Mouse (Mus musculus) stomach, embryonic 14.5 days (tissue): ENCODE data around the gene Inpp5f. TPM values are rescaled to one million over a fixed set of nuclear protein-coding genes. Genes with fewer than 3 reads are reported as not detected.
A peak's percentile ranks its signal among the peaks of the same experiment; 100 is the strongest.
"Not testable (repeated sequence)": the region's sequence is repeated elsewhere in the genome, so short reads cannot be mapped to it uniquely, and the experiment has no call there.

Source experiments
- ATAC-seq: fragments of 200-750 bp; cut with Nextera tagmentation; 2 replicates; pipeline ENCODE4 v1.8.0; 2017; ENCODE audit warnings: low read depth, moderate TSS enrichment; ENCODE audit not compliant: insufficient number of reproducible peaks, insufficient read depth, low FRiP score
- H3K27ac ChIP-seq: fragments of 300-500 bp; sonication (generic); 2 replicates; pipeline ENCODE4 v1.5.1; 2014; ENCODE audit warnings: mild to moderate bottlenecking, low read length, moderate library complexity, mixed read lengths
- H3K27me3 ChIP-seq: fragments of 300-500 bp; sonication (generic); 2 replicates; pipeline ENCODE4 v1.6.1; 2014; ENCODE audit warnings: low read length, control low read depth, mixed read lengths; ENCODE audit not compliant: control insufficient read depth, insufficient read depth
- H3K36me3 ChIP-seq: fragments of 300-500 bp; sonication (generic); 2 replicates; pipeline ENCODE4 v1.6.1; 2014; ENCODE audit warnings: mild to moderate bottlenecking, control low read depth, low read length, moderate library complexity, mixed read lengths; ENCODE audit not compliant: control insufficient read depth, insufficient read depth
- H3K4me1 ChIP-seq: fragments of 300-500 bp; sonication (generic); 2 replicates; pipeline ENCODE4 v1.6.1; 2014; ENCODE audit warnings: low read length, control low read depth, mixed read lengths; ENCODE audit not compliant: control insufficient read depth, insufficient read depth
- H3K4me2 ChIP-seq: fragments of 300-500 bp; sonication (generic); replicated peaks from 2 replicates; pipeline ENCODE4 v1.6.1; 2014; ENCODE audit warnings: low read depth, low read length, control low read depth
- H3K4me3 ChIP-seq: fragments of 300-500 bp; sonication (generic); 2 replicates; pipeline ENCODE4 v1.5.1; 2014; ENCODE audit warnings: low read depth, low read length, control low read depth
- H3K9ac ChIP-seq: fragments of 300-500 bp; sonication (generic); replicated peaks from 2 replicates; pipeline ENCODE4 v1.6.1; 2014; ENCODE audit warnings: low read depth, mild to moderate bottlenecking, control low read depth, low read length, moderate library complexity, mixed read lengths
- H3K9me3 ChIP-seq: fragments of 300-500 bp; sonication (generic); 2 replicates; pipeline ENCODE4 v1.6.1; 2016; ENCODE audit warnings: low read depth, low read length, control low read depth; ENCODE audit not compliant: control insufficient read depth
- WGBS: fragments of 180-500 bp; shearing (Covaris S2); extraction: QIAGEN DNeasy Blood & Tissue Kit; methylation state at CpG from one replicate; pipeline ENCODE4 v1.1.7; 2014; 5-methylcytosine and 5-hydroxymethylcytosine counted together
- polyA plus RNA-seq: library from polyadenylated mRNA; unstranded; fragments of >200 nt; fragmentation: Nextera tagmentation; extraction: Ambion mirVana; gene quantifications from 2 replicates; pipeline ENCODE4 v1.2.1, GENCODE M21; 2014

Inpp5f gene
- polyA plus RNA-seq, 1 experiment from 2014 or later = 33.9 TPM

- no peak for ATAC-seq
- 86% methylated on average over 8 of the region's 8 CpGs for WGBS
- peaks cover 24% of the 10 kb centered on the region for H3K36me3 ChIP-seq
Measured at GRCm38 (mm10) chr7:128689347-128689746, 78.2 kb downstream of the Inpp5f start.

DNA sequence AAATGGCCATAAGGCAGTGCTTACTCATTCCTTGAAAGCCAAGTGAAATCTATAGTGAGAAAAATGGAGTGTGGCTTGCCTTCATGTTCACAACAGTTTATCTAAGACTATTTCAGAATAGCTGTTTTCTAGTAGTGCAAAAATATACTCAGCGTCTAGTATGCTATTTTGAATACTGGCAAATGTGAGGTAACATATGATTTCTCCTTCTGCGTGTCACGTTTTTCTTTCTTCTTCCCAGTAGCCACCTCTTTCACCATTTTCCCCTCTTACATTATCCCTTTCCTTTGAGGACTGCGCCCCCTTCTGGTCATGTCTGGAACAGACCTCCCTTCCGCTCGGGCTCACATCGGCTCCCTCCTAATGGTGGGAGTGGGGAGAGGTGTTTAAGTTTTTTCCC, 78.9 kb downstream of the Inpp5f start:
- ATAC-seq = peak; percentile 64; the same call in 1 of the 2 replicates
- Histone ChIP-seq H3K9me3 (peaks cover 12% of the 10 kb centered on the region; the same call in 1 of the 2 replicates), H3K27me3 (no peaks in the 10 kb centered on the region), H3K36me3 (peaks cover 31% of the 10 kb centered on the region), H3K4me3 (no peak overlapping the region), H3K27ac (no peak overlapping the region), H3K4me1 (no peaks in the 10 kb centered on the region), H3K9ac (no peak overlapping the region), H3K4me2 (no peak overlapping the region)
- 19% methylated on average over 7 of the region's 7 CpGs for WGBS

More at GRCm38 (mm10) chr7:128689347-128689746, 78.2 kb downstream of the Inpp5f start:
- Histone ChIP-seq H3K9me3 (peaks cover 12% of the 10 kb centered on the region; the same call in 1 of the 2 replicates), H3K27ac (no peak overlapping the region), H3K4me1 (no peaks in the 10 kb centered on the region), H3K9ac (no peak overlapping the region), H3K27me3 (no peaks in the 10 kb centered on the region), H3K4me2 (no peak overlapping the region), H3K4me3 (no peak overlapping the region)

DNA sequence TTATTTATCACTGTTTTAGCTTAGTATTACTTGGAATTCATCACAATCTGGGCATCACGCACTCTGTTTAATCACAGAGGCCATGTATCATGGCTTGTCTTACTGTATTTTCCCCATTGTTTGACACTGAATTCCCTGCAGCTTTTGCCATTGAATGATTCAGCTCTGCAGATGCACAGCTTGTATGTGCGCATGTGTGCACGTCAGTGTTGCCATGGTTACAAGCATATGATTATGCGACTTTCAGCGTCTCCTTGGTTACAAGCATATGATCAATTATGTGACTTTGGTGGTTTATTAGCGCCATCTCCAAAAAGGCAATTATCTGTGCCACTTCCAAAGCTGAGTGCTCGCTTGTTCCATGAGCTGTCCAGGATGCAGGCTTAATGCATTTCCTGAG, 79.7 kb downstream of the Inpp5f start:
- no peak overlapping the region for H3K27ac ChIP-seq
- no peaks in the 10 kb centered on the region for H3K4me1 ChIP-seq
- 69% methylated on average over 7 of the region's 7 CpGs for WGBS
- H3K4me2 ChIP-seq = no peak overlapping the region
- H3K27me3 ChIP-seq = no peaks in the 10 kb centered on the region
- H3K36me3 ChIP-seq = peaks cover 30% of the 10 kb centered on the region
- H3K9ac ChIP-seq = no peak overlapping the region
- H3K9me3 ChIP-seq = peaks cover 12% of the 10 kb centered on the region; the same call in 1 of the 2 replicates
- ATAC-seq = no peak
- H3K4me3 ChIP-seq = no peak overlapping the region

GRCm38 (mm10) chr7:128692163-128692562, 81.0 kb downstream of the Inpp5f start:
- ATAC-seq = no peak
- peaks cover 12% of the 10 kb centered on the region; the same call in 1 of the 2 replicates for H3K9me3 ChIP-seq
- H3K27ac ChIP-seq = no peak overlapping the region
- H3K4me1 ChIP-seq = no peaks in the 10 kb centered on the region
- H3K4me2 ChIP-seq = no peak overlapping the region
- H3K4me3 ChIP-seq = no peak overlapping the region
- no peaks in the 10 kb centered on the region for H3K27me3 ChIP-seq
- H3K36me3 ChIP-seq = peaks cover 36% of the 10 kb centered on the region
- H3K9ac ChIP-seq = no peak overlapping the region
- WGBS = 87% methylated on average over 7 of the region's 7 CpGs

GRCm38 (mm10) chr7:128694848-128695247, 83.7 kb downstream of the Inpp5f start:
- no peaks in the 10 kb centered on the region for H3K27me3 ChIP-seq
- H3K4me2 ChIP-seq = no peak overlapping the region
- no peak overlapping the region for H3K9ac ChIP-seq
- no peaks in the 10 kb centered on the region for H3K9me3 ChIP-seq
- no peak overlapping the region for H3K4me3 ChIP-seq
- WGBS = 87% methylated on average over 10 of the region's 10 CpGs
- ATAC-seq = no peak
- H3K4me1 ChIP-seq = no peaks in the 10 kb centered on the region
- no peak overlapping the region for H3K27ac ChIP-seq
- H3K36me3 ChIP-seq = peaks cover 52% of the 10 kb centered on the region

GRCm38 (mm10) chr7:128699959-128700358, 88.8 kb downstream of the Inpp5f start:
- 80% methylated on average over 6 of the region's 6 CpGs for WGBS
- H3K27ac ChIP-seq, H3K9me3 ChIP-seq, H3K9ac ChIP-seq, H3K27me3 ChIP-seq, H3K4me3 ChIP-seq, ATAC-seq, H3K4me1 ChIP-seq, H3K4me2 ChIP-seq: not testable (repeated sequence)
- H3K36me3 ChIP-seq = peaks cover 62% of the 10 kb centered on the region

GRCm38 (mm10) chr7:128705735-128706134, 94.6 kb downstream of the Inpp5f start:
- H3K27me3 ChIP-seq = no peaks in the 10 kb centered on the region
- peak; percentile 75; the same call in 1 of the 2 replicates for ATAC-seq

DNA sequence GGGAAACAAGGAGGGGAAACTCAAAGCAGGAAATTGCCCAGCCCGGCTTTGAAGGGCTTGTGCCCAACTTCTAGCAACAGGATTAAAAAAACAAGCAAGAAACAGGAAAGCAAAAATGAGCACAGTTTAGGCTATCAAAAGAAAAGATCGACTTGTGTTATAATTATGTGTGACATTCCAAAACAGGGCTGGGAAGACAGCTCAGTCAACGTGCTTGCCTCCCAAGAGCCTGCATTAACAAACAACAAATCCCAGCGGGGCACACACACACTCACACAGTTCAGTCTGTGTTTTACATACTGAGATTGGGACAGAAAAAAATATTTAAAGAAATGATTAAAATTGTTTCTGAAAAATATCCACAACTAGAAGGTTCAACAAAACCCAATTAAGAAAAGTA, 106.9 kb downstream of the Inpp5f start:
- Histone ChIP-seq H3K9ac (no peak overlapping the region), H3K4me1 (no peaks in the 10 kb centered on the region), H3K27ac (no peak overlapping the region), H3K4me3 (no peak overlapping the region), H3K9me3 (no peaks in the 10 kb centered on the region), H3K4me2 (no peak overlapping the region), H3K36me3 (peaks cover 58% of the 10 kb centered on the region), H3K27me3 (no peaks in the 10 kb centered on the region)
- 76% methylated on average over 4 of the region's 4 CpGs for WGBS
- ATAC-seq = no peak

More at GRCm38 (mm10) chr7:128705735-128706134, 94.6 kb downstream of the Inpp5f start:
- WGBS = 27% methylated on average over 4 of the region's 4 CpGs
- Histone ChIP-seq H3K36me3 (peaks cover 81% of the 10 kb centered on the region), H3K27ac (no peak overlapping the region), H3K9ac (no peak overlapping the region), H3K9me3 (no peaks in the 10 kb centered on the region), H3K4me3 (no peak overlapping the region), H3K4me1 (no peaks in the 10 kb centered on the region), H3K4me2 (no peak overlapping the region)

DNA sequence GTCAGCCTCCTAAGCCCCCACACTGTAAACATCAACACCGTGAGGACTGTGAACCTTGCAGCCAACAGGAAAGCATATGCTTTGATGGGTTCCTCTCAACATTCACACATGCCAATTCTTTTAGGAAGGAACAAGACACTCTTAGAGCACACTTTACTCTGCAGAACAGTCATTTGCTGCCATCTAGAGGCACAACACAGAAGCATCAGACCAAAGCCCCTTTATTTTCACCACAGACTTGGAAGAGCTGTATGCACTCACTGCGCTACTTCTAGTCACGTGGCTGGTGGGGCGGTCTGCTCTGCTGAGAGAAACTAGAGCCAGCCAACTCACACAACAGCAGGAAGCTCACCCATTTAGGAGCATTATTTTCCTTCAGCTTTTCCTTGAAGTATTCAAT, 113.6 kb downstream of the Inpp5f start:
- 42% methylated on average over 4 of the region's 4 CpGs for WGBS
- no peak overlapping the region for H3K9ac ChIP-seq
- H3K27me3 ChIP-seq = no peaks in the 10 kb centered on the region
- H3K4me3 ChIP-seq = no peak overlapping the region
- ATAC-seq = peak; percentile 85
- 0 out of 2 replicates have a peak, but pooled peaks cover 3% of the 10 kb centered on the region for H3K4me1 ChIP-seq
- H3K36me3 ChIP-seq = peaks cover 12% of the 10 kb centered on the region
- H3K27ac ChIP-seq = no peak overlapping the region
- H3K4me2 ChIP-seq = no peak overlapping the region
- H3K9me3 ChIP-seq = no peaks in the 10 kb centered on the region
